Mouse (Mus musculus) neural tube, embryonic 13.5 days (tissue): ENCODE measurements around the gene Pigl. TPM values are rescaled to one million over a fixed set of nuclear protein-coding genes. Genes with fewer than 3 reads are reported as not detected.
A peak's percentile ranks its signal among the peaks of the same experiment; 100 is the strongest.
"Not testable (repeated sequence)": the region's sequence is repeated elsewhere in the genome, so short reads cannot be mapped to it uniquely, and the experiment has no call there.

ENCODE experiments used
- ATAC-seq: fragments of 200-750 bp; cut with Nextera tagmentation; 2 replicates; pipeline ENCODE4 v1.8.0; 2017; ENCODE audit warnings: low read depth, mild to moderate bottlenecking, moderate TSS enrichment, moderate library complexity
- H3K27ac ChIP-seq: fragments of 300-500 bp; sonication (generic); replicated peaks from 2 replicates; pipeline ENCODE4 v1.5.1; 2015; ENCODE audit warnings: moderate library complexity, mild to moderate bottlenecking, inconsistent platforms
- H3K27me3 ChIP-seq: fragments of 300-500 bp; sonication (generic); 2 replicates; pipeline ENCODE4 v1.6.1; 2015; ENCODE audit warnings: mild to moderate bottlenecking, inconsistent platforms
- H3K36me3 ChIP-seq: fragments of 300-500 bp; sonication (generic); 2 replicates; pipeline ENCODE4 v1.6.1; 2015; ENCODE audit warnings: mild to moderate bottlenecking, inconsistent platforms
- H3K4me1 ChIP-seq: fragments of 300-500 bp; sonication (generic); replicated peaks from 2 replicates; pipeline ENCODE4 v1.6.1; 2015; ENCODE audit warnings: inconsistent platforms
- H3K4me2 ChIP-seq: fragments of 300-500 bp; sonication (generic); 2 replicates; pipeline ENCODE4 v1.6.1; 2015; ENCODE audit warnings: inconsistent platforms, mild to moderate bottlenecking, moderate library complexity
- H3K4me3 ChIP-seq: fragments of 300-500 bp; sonication (generic); 2 replicates; pipeline ENCODE4 v1.5.1; 2015; ENCODE audit warnings: mild to moderate bottlenecking, inconsistent platforms
- H3K9ac ChIP-seq: fragments of 300-500 bp; sonication (generic); 2 replicates; pipeline ENCODE4 v1.6.1; 2015; ENCODE audit warnings: moderate library complexity, mild to moderate bottlenecking, inconsistent platforms
- H3K9me3 ChIP-seq: fragments of 300-500 bp; sonication (generic); 2 replicates; pipeline ENCODE4 v1.6.1; 2016; ENCODE audit warnings: inconsistent platforms
- WGBS: fragments of 180-500 bp; shearing (Covaris S2); methylation state at CpG from one replicate; pipeline ENCODE4 v1.1.7; 2015; 5-methylcytosine and 5-hydroxymethylcytosine counted together
- polyA plus RNA-seq: library from polyadenylated mRNA; unstranded; fragments of >200 nt; fragmentation: Nextera tagmentation; extraction: Ambion mirVana; gene quantifications from 2 replicates; pipeline ENCODE4 v1.2.1, GENCODE M21; 2015

Gene Pigl
- polyA plus RNA-seq, 1 experiment from 2014 or later: 7.7 TPM

- H3K36me3 ChIP-seq: no peaks in the 10 kb centered on the region
- ATAC-seq: no peak
- no peak overlapping the region for H3K4me3 ChIP-seq
- H3K27me3 ChIP-seq: no peaks in the 10 kb centered on the region
- H3K9ac ChIP-seq: no peak overlapping the region
- 94% methylated on average over 2 of the region's 2 CpGs for WGBS
- no peaks in the 10 kb centered on the region for H3K4me1 ChIP-seq
- no peak overlapping the region for H3K4me2 ChIP-seq
- H3K9me3 ChIP-seq: no peaks in the 10 kb centered on the region
- H3K27ac ChIP-seq: no peak overlapping the region
These were observed 42.3 kb downstream of the Pigl start for GRCm38 (mm10) chr11:62500529-62500928.

- no peaks in the 10 kb centered on the region for H3K36me3 ChIP-seq
- H3K4me3 ChIP-seq: no peak overlapping the region
- no peaks in the 10 kb centered on the region for H3K27me3 ChIP-seq
- no peak overlapping the region for H3K4me2 ChIP-seq
- no peak overlapping the region for H3K9ac ChIP-seq
- no peak overlapping the region for H3K27ac ChIP-seq
- ATAC-seq: no peak
- H3K9me3 ChIP-seq: no peaks in the 10 kb centered on the region
- no peaks in the 10 kb centered on the region for H3K4me1 ChIP-seq
- WGBS: 84% methylated on average over 4 of the region's 4 CpGs
These were observed 49.4 kb downstream of the Pigl start for GRCm38 (mm10) chr11:62507683-62508082.

- H3K36me3 ChIP-seq, H3K4me1 ChIP-seq, H3K27ac ChIP-seq, H3K27me3 ChIP-seq, H3K4me3 ChIP-seq, ATAC-seq, H3K4me2 ChIP-seq, H3K9ac ChIP-seq, H3K9me3 ChIP-seq: not testable (repeated sequence)
- whole genome bisulfite sequencing: 97% methylated on average over 13 of the region's 13 CpGs
These were observed 50.1 kb downstream of the Pigl start for GRCm38 (mm10) chr11:62508365-62508764.

GRCm38 (mm10) chr11:62508816-62509215, 50.6 kb downstream of the Pigl start:
- 96% methylated on average over 5 of the region's 5 CpGs for whole genome bisulfite sequencing
- H3K4me1 ChIP-seq: not testable (repeated sequence)

GRCm38 (mm10) chr11:62509571-62509970, 51.3 kb downstream of the Pigl start:
- H3K4me2 ChIP-seq: no peak overlapping the region
- H3K4me1 ChIP-seq: no peaks in the 10 kb centered on the region
- ATAC-seq: no peak
- WGBS: 87% methylated on average over 3 of the region's 3 CpGs
- H3K27me3 ChIP-seq: no peaks in the 10 kb centered on the region
- no peak overlapping the region for H3K4me3 ChIP-seq
- no peaks in the 10 kb centered on the region for H3K36me3 ChIP-seq
- no peak overlapping the region for H3K9ac ChIP-seq
- H3K9me3 ChIP-seq: no peaks in the 10 kb centered on the region
- no peak overlapping the region for H3K27ac ChIP-seq

More at GRCm38 (mm10) chr11:62508816-62509215, 50.6 kb downstream of the Pigl start:
- ATAC-seq, H3K36me3 ChIP-seq, H3K9me3 ChIP-seq, H3K9ac ChIP-seq, H3K27ac ChIP-seq, H3K27me3 ChIP-seq, H3K4me3 ChIP-seq, H3K4me2 ChIP-seq: not testable (repeated sequence)

GRCm38 (mm10) chr11:62510956-62511355, 52.7 kb downstream of the Pigl start:
- no peaks in the 10 kb centered on the region for H3K4me1 ChIP-seq
- H3K27me3 ChIP-seq: no peaks in the 10 kb centered on the region
- 85% methylated on average over 5 of the region's 5 CpGs for whole genome bisulfite sequencing
- H3K4me2 ChIP-seq: no peak overlapping the region
- H3K36me3 ChIP-seq: no peaks in the 10 kb centered on the region
- no peak overlapping the region for H3K9ac ChIP-seq
- ATAC-seq: no peak
- H3K4me3 ChIP-seq: no peak overlapping the region
- no peak overlapping the region for H3K27ac ChIP-seq
- H3K9me3 ChIP-seq: no peaks in the 10 kb centered on the region

GRCm38 (mm10) chr11:62511444-62512202, 53.4 kb downstream of the Pigl start:
- H3K4me3 ChIP-seq: no peak overlapping the region
- no peaks in the 10 kb centered on the region for H3K36me3 ChIP-seq
- no peak overlapping the region for H3K27ac ChIP-seq
- no peak overlapping the region for H3K4me2 ChIP-seq
- H3K27me3 ChIP-seq: no peaks in the 10 kb centered on the region
- no peak overlapping the region for H3K9ac ChIP-seq
- no peaks in the 10 kb centered on the region for H3K4me1 ChIP-seq
- no peak for ATAC-seq
- 76% methylated on average over 13 of the region's 13 CpGs for WGBS
- no peaks in the 10 kb centered on the region for H3K9me3 ChIP-seq

GRCm38 (mm10) chr11:62512529-62513080, 54.3 kb downstream of the Pigl start:
- Histone ChIP-seq H3K9ac (no peak overlapping the region), H3K4me1 (no peaks in the 10 kb centered on the region), H3K36me3 (no peaks in the 10 kb centered on the region), H3K4me3 (no peak overlapping the region), H3K4me2 (no peak overlapping the region), H3K27me3 (no peaks in the 10 kb centered on the region), H3K9me3 (no peaks in the 10 kb centered on the region), H3K27ac (no peak overlapping the region)
- WGBS: 89% methylated on average over 8 of the region's 8 CpGs
- no peak for ATAC-seq

- H3K36me3 ChIP-seq: no peaks in the 10 kb centered on the region
- no peak for ATAC-seq
- H3K27ac ChIP-seq: no peak overlapping the region
- H3K27me3 ChIP-seq: no peaks in the 10 kb centered on the region
- no peak overlapping the region for H3K4me3 ChIP-seq
- no peak overlapping the region for H3K4me2 ChIP-seq
- WGBS: 67% methylated on average over 6 of the region's 6 CpGs
- no peaks in the 10 kb centered on the region for H3K9me3 ChIP-seq
- H3K4me1 ChIP-seq: no peaks in the 10 kb centered on the region
- H3K9ac ChIP-seq: no peak overlapping the region
These were observed 55.1 kb downstream of the Pigl start for GRCm38 (mm10) chr11:62513311-62513710.

- H3K27ac ChIP-seq: 0 out of 2 replicates have a peak overlapping the region, but pooled peaks have one; percentile 9
- H3K9ac ChIP-seq: no peak overlapping the region
- 22% methylated on average over 2 of the region's 2 CpGs for WGBS
- H3K9me3 ChIP-seq: no peaks in the 10 kb centered on the region
- H3K36me3 ChIP-seq: peaks cover 10% of the 10 kb centered on the region; the same call in 1 of the 2 replicates
- H3K4me1 ChIP-seq: no peaks in the 10 kb centered on the region
- peak; percentile 53 for ATAC-seq
- no peaks in the 10 kb centered on the region for H3K27me3 ChIP-seq
- no peak overlapping the region for H3K4me3 ChIP-seq
- H3K4me2 ChIP-seq: no peak overlapping the region
These were observed 60.7 kb downstream of the Pigl start for GRCm38 (mm10) chr11:62518991-62519390.

GRCm38 (mm10) chr11:62522283-62522682, 64.0 kb downstream of the Pigl start:
- H3K9ac ChIP-seq: no peak overlapping the region
- H3K27ac ChIP-seq: no peak overlapping the region
- ATAC-seq: no peak
- H3K27me3 ChIP-seq: no peaks in the 10 kb centered on the region
- peaks cover 40% of the 10 kb centered on the region for H3K36me3 ChIP-seq
- H3K4me2 ChIP-seq: no peak overlapping the region
- H3K9me3 ChIP-seq: no peaks in the 10 kb centered on the region
- WGBS: 64% methylated on average over 2 of the region's 2 CpGs
- no peaks in the 10 kb centered on the region for H3K4me1 ChIP-seq
- no peak overlapping the region for H3K4me3 ChIP-seq

GRCm38 (mm10) chr11:62537089-62537488, 78.8 kb downstream of the Pigl start:
- Histone ChIP-seq H3K9ac (peak overlapping the region; percentile 93; the same call in 1 of the 2 replicates), H3K27me3 (0 out of 2 replicates have a peak, but pooled peaks cover 3% of the 10 kb centered on the region), H3K9me3 (no peaks in the 10 kb centered on the region), H3K4me3 (peak overlapping the region; percentile 77), H3K27ac (no peak overlapping the region), H3K4me2 (peak overlapping the region; percentile 66), H3K4me1 (peaks cover 17% of the 10 kb centered on the region), H3K36me3 (peaks cover 21% of the 10 kb centered on the region)
- WGBS: 85% methylated on average over 8 of the region's 8 CpGs
- ATAC-seq: no peak
